Mouse (Mus musculus) heart, embryonic 12.5 days (tissue): ENCODE data around the gene Tmem82. TPM values are rescaled to one million over a fixed set of nuclear protein-coding genes. Genes with fewer than 3 reads are reported as not detected.
"Not testable (repeated sequence)": the region's sequence is repeated elsewhere in the genome, so short reads cannot be mapped to it uniquely, and the experiment has no call there.

Source experiments
- ATAC-seq: fragments of 200-750 bp; cut with Nextera tagmentation; 2 replicates; pipeline ENCODE4 v1.8.0; 2017; ENCODE audit warnings: moderate TSS enrichment, moderate library complexity; ENCODE audit not compliant: insufficient number of reproducible peaks, low FRiP score
- H3K27ac ChIP-seq: fragments of 300-500 bp; sonication (generic); 2 replicates; pipeline ENCODE4 v1.5.1; 2016; ENCODE audit warnings: mild to moderate bottlenecking, moderate library complexity; ENCODE audit not compliant: poor library complexity, severe bottlenecking
- H3K27me3 ChIP-seq: fragments of 300-500 bp; sonication (generic); replicated peaks from 2 replicates; pipeline ENCODE4 v1.6.1; 2016; ENCODE audit warnings: mild to moderate bottlenecking, moderate library complexity
- H3K36me3 ChIP-seq: fragments of 300-500 bp; sonication (generic); 2 replicates; pipeline ENCODE4 v1.6.1; 2016; ENCODE audit warnings: mild to moderate bottlenecking, moderate library complexity
- H3K4me1 ChIP-seq: fragments of 300-500 bp; sonication (generic); replicated peaks from 2 replicates; pipeline ENCODE4 v1.6.1; 2016; ENCODE audit warnings: mild to moderate bottlenecking
- H3K4me2 ChIP-seq: fragments of 300-500 bp; sonication (generic); 2 replicates; pipeline ENCODE4 v1.6.1; 2016; ENCODE audit warnings: mild to moderate bottlenecking, moderate library complexity
- H3K4me3 ChIP-seq: fragments of 300-500 bp; sonication (generic); 2 replicates; pipeline ENCODE4 v1.5.1; 2016; ENCODE audit warnings: mild to moderate bottlenecking
- H3K9ac ChIP-seq: fragments of 300-500 bp; sonication (generic); 2 replicates; pipeline ENCODE4 v1.6.1; 2016; ENCODE audit warnings: mild to moderate bottlenecking, moderate library complexity
- H3K9me3 ChIP-seq: fragments of 300-500 bp; sonication (generic); replicated peaks from 2 replicates; pipeline ENCODE4 v1.6.1; 2016; ENCODE audit warnings: mild to moderate bottlenecking, moderate library complexity
- WGBS: fragments of 180-500 bp; shearing (Covaris S2); methylation state at CpG from one replicate; pipeline ENCODE4 v1.1.7; 2016; 5-methylcytosine and 5-hydroxymethylcytosine counted together
- polyA plus RNA-seq: library from polyadenylated mRNA; unstranded; fragments of >200 nt; fragmentation: Nextera tagmentation; extraction: Ambion mirVana; gene quantifications from 2 replicates; pipeline ENCODE4 v1.2.1, GENCODE M21; 2016

Tmem82 gene
- polyA plus RNA-seq, 1 experiment from 2014 or later, result 0.19 TPM

- 31% methylated on average over 6 of the region's 6 CpGs for WGBS
- Histone ChIP-seq H3K4me2 (no peak overlapping the region), H3K27me3 (no peaks in the 10 kb centered on the region), H3K36me3 (peaks cover 23% of the 10 kb centered on the region), H3K9me3 (no peaks in the 10 kb centered on the region), H3K4me1 (peaks cover 31% of the 10 kb centered on the region), H3K27ac (no peak overlapping the region), H3K9ac (no peak overlapping the region), H3K4me3 (no peak overlapping the region)
- ATAC-seq, result no peak
These were observed 45.0 kb downstream of the Tmem82 start for GRCm38 (mm10) chr4:141573359-141573966.

GRCm38 (mm10) chr4:141572668-141573358 is 45.6 kb downstream of the Tmem82 start:
- H3K4me2 ChIP-seq, result no peak overlapping the region
- 72% methylated on average over 7 of the region's 7 CpGs for WGBS
- ATAC-seq, result no peak

GRCm38 (mm10) chr4:141571934-141572333 is 46.5 kb downstream of the Tmem82 start:
- Histone ChIP-seq H3K4me2 (no peak overlapping the region), H3K27ac (no peak overlapping the region), H3K9me3 (no peaks in the 10 kb centered on the region), H3K27me3 (no peaks in the 10 kb centered on the region), H3K9ac (no peak overlapping the region), H3K4me1 (peaks cover 31% of the 10 kb centered on the region), H3K4me3 (no peak overlapping the region), H3K36me3 (peaks cover 8% of the 10 kb centered on the region)
- no peak for ATAC-seq
- WGBS, result 57% methylated on average over 10 of the region's 10 CpGs

More at GRCm38 (mm10) chr4:141572668-141573358, 45.6 kb downstream of the Tmem82 start:
- no peaks in the 10 kb centered on the region for H3K27me3 ChIP-seq
- H3K36me3 ChIP-seq, result peaks cover 17% of the 10 kb centered on the region
- no peak overlapping the region for H3K9ac ChIP-seq
- peaks cover 31% of the 10 kb centered on the region for H3K4me1 ChIP-seq
- H3K4me3 ChIP-seq, result no peak overlapping the region
- H3K9me3 ChIP-seq, result no peaks in the 10 kb centered on the region
- H3K27ac ChIP-seq, result no peak overlapping the region

GRCm38 (mm10) chr4:141571337-141571739 is 47.1 kb downstream of the Tmem82 start:
- WGBS, result 46% methylated on average over 6 of the region's 6 CpGs
- no peaks in the 10 kb centered on the region for H3K9me3 ChIP-seq
- H3K9ac ChIP-seq, result 0 out of 2 replicates have a peak overlapping the region, but pooled peaks have one; percentile 29
- no peak overlapping the region for H3K4me3 ChIP-seq
- H3K36me3 ChIP-seq, result peaks cover 2% of the 10 kb centered on the region
- H3K4me1 ChIP-seq, result peaks cover 31% of the 10 kb centered on the region
- ATAC-seq, result no peak
- H3K4me2 ChIP-seq, result no peak overlapping the region
- no peak overlapping the region for H3K27ac ChIP-seq
- no peaks in the 10 kb centered on the region for H3K27me3 ChIP-seq

GRCm38 (mm10) chr4:141570821-141571220 is 47.6 kb downstream of the Tmem82 start:
- H3K9me3 ChIP-seq, result no peaks in the 10 kb centered on the region
- H3K9ac ChIP-seq, result 0 out of 2 replicates have a peak overlapping the region, but pooled peaks have one; percentile 29
- H3K27me3 ChIP-seq, result no peaks in the 10 kb centered on the region
- ATAC-seq, result no peak
- no peaks in the 10 kb centered on the region for H3K36me3 ChIP-seq
- no peak overlapping the region for H3K4me2 ChIP-seq
- H3K4me3 ChIP-seq, result no peak overlapping the region
- 70% methylated on average over 1 of the region's 1 CpGs for WGBS
- no peak overlapping the region for H3K27ac ChIP-seq
- peaks cover 31% of the 10 kb centered on the region for H3K4me1 ChIP-seq

- no peaks in the 10 kb centered on the region for H3K9me3 ChIP-seq
- H3K27me3 ChIP-seq, result no peaks in the 10 kb centered on the region
- H3K4me1 ChIP-seq, result peaks cover 33% of the 10 kb centered on the region
- H3K9ac ChIP-seq, result no peak overlapping the region
- no peak overlapping the region for H3K27ac ChIP-seq
- no peak for ATAC-seq
- WGBS, result 35% methylated on average over 6 of the region's 6 CpGs
- no peaks in the 10 kb centered on the region for H3K36me3 ChIP-seq
- no peak overlapping the region for H3K4me3 ChIP-seq
- no peak overlapping the region for H3K4me2 ChIP-seq
These were observed 48.4 kb downstream of the Tmem82 start for GRCm38 (mm10) chr4:141570004-141570403.

GRCm38 (mm10) chr4:141568966-141569365 is 49.5 kb downstream of the Tmem82 start:
- WGBS, result 87% methylated on average over 5 of the region's 5 CpGs
- H3K4me1 ChIP-seq, result peaks cover 29% of the 10 kb centered on the region

GRCm38 (mm10) chr4:141567174-141567573 is 51.3 kb downstream of the Tmem82 start:
- H3K4me2 ChIP-seq, result not testable (repeated sequence)
- WGBS, result 85% methylated on average over 7 of the region's 7 CpGs

More at GRCm38 (mm10) chr4:141568966-141569365, 49.5 kb downstream of the Tmem82 start:
- ATAC-seq, result no peak
- H3K9ac ChIP-seq, result no peak overlapping the region
- H3K9me3 ChIP-seq, result no peaks in the 10 kb centered on the region
- H3K4me3 ChIP-seq, result no peak overlapping the region
- no peaks in the 10 kb centered on the region for H3K27me3 ChIP-seq
- no peaks in the 10 kb centered on the region for H3K36me3 ChIP-seq
- no peak overlapping the region for H3K4me2 ChIP-seq
- H3K27ac ChIP-seq, result no peak overlapping the region

GRCm38 (mm10) chr4:141566187-141566586 is 52.2 kb downstream of the Tmem82 start:
- Histone ChIP-seq H3K9me3 (no peaks in the 10 kb centered on the region), H3K4me1 (peaks cover 13% of the 10 kb centered on the region), H3K27ac (no peak overlapping the region), H3K27me3 (no peaks in the 10 kb centered on the region), H3K4me2 (no peak overlapping the region), H3K4me3 (no peak overlapping the region), H3K36me3 (no peaks in the 10 kb centered on the region), H3K9ac (no peak overlapping the region)
- WGBS, result 71% methylated on average over 6 of the region's 6 CpGs
- no peak for ATAC-seq

More at GRCm38 (mm10) chr4:141567174-141567573, 51.3 kb downstream of the Tmem82 start:
- H3K27ac ChIP-seq, H3K36me3 ChIP-seq, H3K27me3 ChIP-seq, H3K4me3 ChIP-seq, H3K9ac ChIP-seq, H3K9me3 ChIP-seq, ATAC-seq: not testable (repeated sequence)
- peaks cover 16% of the 10 kb centered on the region for H3K4me1 ChIP-seq

GRCm38 (mm10) chr4:141565325-141565724 is 53.1 kb downstream of the Tmem82 start:
- Histone ChIP-seq H3K4me2 (no peak overlapping the region), H3K4me3 (no peak overlapping the region), H3K4me1 (peaks cover 11% of the 10 kb centered on the region), H3K9ac (no peak overlapping the region), H3K36me3 (no peaks in the 10 kb centered on the region), H3K9me3 (no peaks in the 10 kb centered on the region), H3K27me3 (no peaks in the 10 kb centered on the region), H3K27ac (no peak overlapping the region)
- no peak for ATAC-seq
- 50% methylated on average over 7 of the region's 7 CpGs for WGBS

GRCm38 (mm10) chr4:141564660-141565059 is 53.8 kb downstream of the Tmem82 start:
- H3K36me3 ChIP-seq, result no peaks in the 10 kb centered on the region
- WGBS, result 76% methylated on average over 3 of the region's 3 CpGs
- no peak overlapping the region for H3K27ac ChIP-seq
- peaks cover 5% of the 10 kb centered on the region; the same call in 1 of the 2 replicates for H3K4me1 ChIP-seq
- H3K9me3 ChIP-seq, result no peaks in the 10 kb centered on the region
- no peaks in the 10 kb centered on the region for H3K27me3 ChIP-seq
- ATAC-seq, result no peak
- H3K9ac ChIP-seq, result no peak overlapping the region
- no peak overlapping the region for H3K4me3 ChIP-seq
- no peak overlapping the region for H3K4me2 ChIP-seq
